Mouse (Mus musculus) right cerebral cortex, postnatal 4 days (tissue): Measurements from ENCODE around the gene Gm20388.
"Not testable (repeated sequence)": the region's sequence is repeated elsewhere in the genome, so short reads cannot be mapped to it uniquely, and the experiment has no call there.

ENCODE experiments used
- DNase-seq: peaks from one replicate; pipeline ENCODE4 v3.0.0-alpha.2; 2022

Gm20388 gene

DNA sequence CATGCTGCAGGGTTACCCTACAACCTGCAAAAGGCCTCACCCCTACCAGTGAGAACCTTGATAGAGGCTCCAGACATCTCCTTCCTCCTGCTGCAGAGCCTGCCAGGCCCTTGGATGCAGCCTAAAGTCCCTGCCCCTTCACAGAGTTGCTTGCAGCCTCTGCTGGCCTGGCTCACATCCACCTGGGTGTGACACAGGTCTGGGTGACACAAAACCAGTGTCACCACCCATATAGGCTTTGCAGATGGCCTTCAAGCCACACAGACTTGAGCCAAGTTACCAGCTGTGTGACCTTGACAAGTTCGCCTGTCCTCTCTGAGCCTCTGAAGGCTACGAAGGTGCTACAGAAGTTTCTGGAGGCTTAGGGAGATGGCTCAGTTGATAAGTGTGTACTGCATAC, 1508.9 kb downstream of the Gm20388 start:
- no peak for DNase-seq

DNA sequence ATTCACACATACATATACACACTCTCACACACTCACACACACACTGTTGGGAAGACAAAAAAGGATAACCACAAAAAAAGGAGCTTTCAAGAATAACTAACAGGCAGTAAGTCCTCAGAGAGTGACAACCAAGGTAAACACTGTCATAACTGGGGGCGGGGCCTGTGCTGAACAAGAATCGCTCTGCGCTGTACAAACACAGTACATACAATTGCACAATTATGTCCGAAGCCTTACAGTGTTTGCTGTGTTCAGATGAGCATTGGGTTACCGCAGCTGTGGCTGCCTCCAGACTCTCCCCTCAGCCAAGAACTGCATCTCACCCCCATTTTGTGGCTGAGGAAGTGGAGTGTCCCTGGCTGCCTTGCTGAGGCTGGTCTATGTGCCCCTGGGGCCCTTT, 1510.4 kb downstream of the Gm20388 start:
- no peak for DNase-seq

DNA sequence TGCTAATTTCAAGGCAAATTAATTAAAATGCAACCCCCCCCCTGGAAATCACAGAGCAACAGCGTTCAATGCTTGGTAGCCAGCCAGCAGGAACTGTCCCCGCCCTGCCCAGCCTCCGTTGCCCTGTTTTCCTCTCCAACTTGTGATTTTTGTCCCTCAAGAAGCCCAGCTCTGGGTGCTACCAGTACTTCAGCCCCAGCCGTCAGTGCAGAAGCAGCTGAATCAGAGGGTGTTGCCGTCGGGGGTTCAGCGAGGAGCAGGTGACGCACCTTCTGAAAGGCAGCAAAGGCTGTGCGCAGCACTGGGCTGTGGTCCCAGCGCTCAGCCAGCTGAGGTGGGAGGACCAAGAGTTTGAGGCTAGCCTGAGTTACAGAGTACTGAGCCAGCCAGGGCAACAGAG, 1513.4 kb downstream of the Gm20388 start:
- no peak for DNase-seq

DNA sequence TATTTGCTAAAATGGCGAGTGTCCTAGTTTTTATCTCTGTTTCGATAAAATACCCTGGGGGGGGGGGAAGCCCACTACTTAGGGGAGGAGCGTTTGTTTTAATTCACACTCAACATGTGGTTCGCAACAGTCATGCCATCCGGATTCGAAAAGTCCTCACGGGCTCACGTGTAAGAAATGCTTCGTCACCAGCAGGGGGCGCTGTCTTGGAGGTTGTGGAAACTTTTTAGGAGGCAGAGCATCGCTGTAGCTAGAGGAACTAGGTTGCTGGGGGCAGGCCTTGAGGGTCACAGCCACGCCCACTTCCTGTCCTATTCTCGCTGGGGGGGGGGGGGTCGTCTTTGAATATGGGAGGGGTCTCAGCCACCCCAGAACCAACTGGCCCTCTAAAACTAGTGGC, 1514.0 kb downstream of the Gm20388 start:
- DNase-seq, result no peak

DNA sequence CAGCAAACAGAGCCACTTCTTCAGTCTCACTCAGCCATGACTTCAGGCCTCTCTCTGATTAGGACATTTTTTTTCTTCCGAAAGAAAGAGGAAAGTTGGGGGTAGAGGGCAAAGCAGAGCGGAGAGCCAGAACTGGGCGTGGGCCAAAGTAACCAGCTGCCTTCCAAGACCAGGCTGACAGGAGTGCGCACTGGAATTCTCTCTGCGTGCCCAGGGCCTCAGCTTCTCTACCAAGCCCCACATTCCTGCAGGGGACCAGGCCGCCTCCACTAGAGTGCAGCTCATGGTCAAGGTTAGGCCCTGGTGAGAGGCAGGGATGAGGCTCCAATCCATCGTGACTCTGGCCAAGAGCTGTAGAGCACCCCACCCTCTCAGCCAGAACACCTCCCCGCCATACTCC, 1520.9 kb downstream of the Gm20388 start:
- DNase-seq, result no peak

DNA sequence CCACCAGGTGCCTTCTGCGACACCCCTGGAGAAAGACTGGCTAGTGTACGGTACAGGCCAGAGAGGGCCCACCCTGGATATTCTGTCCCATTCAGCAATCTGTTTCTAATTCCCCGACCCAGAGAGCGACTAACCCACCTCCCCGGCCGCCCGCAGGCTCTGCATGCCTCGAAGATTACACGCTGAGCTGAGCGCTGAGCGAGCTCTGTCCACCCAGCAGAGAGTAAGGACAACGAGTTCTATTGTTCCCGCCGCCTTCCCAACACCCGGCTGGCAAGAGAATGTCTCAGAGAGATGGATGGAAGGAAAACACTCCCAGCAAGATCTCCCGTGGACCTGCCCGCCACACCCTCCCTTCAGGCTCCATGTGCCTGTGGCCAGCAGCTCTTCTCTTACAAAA, 1522.8 kb downstream of the Gm20388 start:
- DNase-seq, result no peak

DNA sequence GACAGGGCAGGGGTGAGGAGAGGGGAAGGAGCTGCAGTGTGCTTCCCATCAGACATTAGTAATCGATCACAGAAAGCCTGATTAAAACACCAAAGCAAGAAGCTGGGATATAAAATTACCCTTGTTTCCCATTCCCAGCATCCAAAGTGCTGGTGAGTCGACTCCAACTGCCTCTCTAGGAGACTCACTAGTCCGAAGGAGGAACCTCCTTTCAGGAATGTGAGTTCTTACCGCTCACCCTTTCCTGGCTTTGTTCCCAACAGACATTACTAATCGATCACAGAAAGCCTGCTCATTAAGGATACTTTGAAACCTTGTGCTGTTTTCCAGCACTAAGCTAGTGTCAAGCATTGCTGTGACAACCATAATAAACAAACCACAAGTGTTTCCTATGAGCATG, 1526.0 kb downstream of the Gm20388 start:
- DNase-seq, result no peak

DNA sequence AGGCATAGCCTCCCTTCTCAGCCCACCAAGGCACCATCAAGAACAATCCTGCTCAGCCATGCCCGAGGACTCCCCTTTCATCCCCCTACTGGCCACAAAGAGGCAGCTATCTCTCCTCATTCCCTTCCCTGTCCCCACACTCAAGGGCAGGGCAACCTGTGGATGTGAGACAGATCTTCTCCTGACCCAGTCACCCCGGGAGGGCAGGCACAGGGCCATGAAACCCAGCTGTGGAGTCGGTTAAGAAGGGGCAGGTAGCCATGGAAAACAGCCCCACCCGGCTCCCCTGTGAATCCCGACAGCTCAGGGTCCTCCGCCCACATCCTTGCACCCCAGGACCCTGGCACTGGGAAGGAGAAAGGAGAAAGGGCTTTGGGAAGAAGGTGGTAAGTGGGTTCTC, 1526.9 kb downstream of the Gm20388 start:
- DNase-seq, result no peak

DNA sequence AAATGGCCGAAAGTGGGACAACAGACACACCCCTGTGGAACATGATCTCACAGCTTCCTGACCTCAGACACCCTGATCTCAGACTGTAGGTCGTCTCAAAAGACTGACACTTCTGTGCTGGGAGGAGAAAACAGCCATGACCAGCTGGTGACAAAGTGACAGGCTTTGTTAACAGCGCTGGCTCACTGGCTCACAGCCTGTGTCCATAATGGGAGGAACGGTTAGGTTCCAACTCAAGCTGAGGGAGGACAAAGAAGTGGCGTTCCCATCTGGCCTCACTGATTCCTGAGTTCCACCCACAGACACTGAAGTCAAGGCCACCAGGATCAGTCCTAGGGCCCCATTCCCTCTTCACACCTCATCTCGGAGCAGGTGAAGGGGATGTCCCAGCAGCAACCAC, 1527.5 kb downstream of the Gm20388 start:
- no peak for DNase-seq

DNA sequence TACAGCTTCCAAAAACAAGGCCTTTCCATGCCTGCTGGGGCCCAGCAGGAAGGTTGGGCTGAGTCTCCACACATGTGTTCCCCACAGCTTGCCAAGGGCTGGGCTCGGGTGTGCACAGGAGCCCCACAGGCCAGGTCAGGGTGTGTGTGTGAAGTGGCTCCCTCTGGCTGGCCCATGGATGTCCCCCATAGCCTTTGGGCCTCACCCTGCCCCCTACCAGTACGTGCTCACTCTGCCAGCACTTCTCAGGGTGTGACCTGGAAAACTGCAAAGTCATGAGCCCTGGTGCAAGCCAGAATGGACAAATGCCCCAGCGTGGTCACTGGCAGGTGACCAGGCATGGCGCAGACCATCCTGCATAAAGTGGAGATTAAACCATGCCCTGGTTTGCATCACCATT, 1528.7 kb downstream of the Gm20388 start:
- no peak for DNase-seq

DNA sequence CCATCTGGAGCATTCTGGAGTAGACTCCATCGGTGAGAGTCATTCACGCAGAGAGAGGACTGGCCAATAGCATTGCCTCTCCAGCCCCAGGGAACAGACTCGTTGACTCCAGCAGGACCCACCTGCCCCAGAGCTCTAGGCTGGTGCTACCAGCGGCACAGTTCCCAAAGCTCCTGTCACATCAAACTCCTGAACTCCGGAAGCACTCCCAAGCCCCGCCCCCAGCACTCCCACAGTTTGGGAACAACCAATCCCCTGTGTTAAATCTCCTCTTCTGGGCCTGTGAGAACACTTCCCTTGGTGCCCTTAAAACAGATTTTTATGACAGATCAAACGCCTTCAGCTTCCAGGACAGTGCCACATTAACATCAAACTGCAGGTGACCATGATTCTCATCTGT, 1532.7 kb downstream of the Gm20388 start:
- DNase-seq, result no peak

DNA sequence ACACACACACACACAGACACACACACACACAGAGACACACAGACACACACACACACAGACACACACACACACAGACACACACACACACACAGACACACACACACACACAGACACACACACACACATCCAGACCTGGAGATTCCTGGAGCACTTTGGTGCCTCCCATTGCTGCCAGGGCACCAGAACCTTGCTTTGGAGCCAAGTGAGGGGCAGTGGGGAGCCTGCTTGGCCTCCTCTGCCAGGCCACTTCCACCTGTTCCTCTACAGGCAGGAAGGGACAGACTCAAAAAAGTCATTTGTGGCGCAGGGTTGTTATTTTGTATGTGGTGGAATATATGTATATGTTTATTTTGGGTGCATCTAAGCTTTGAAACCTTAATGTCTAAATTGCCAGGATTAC, 1533.9 kb downstream of the Gm20388 start:
- DNase-seq, result not testable (repeated sequence)

DNA sequence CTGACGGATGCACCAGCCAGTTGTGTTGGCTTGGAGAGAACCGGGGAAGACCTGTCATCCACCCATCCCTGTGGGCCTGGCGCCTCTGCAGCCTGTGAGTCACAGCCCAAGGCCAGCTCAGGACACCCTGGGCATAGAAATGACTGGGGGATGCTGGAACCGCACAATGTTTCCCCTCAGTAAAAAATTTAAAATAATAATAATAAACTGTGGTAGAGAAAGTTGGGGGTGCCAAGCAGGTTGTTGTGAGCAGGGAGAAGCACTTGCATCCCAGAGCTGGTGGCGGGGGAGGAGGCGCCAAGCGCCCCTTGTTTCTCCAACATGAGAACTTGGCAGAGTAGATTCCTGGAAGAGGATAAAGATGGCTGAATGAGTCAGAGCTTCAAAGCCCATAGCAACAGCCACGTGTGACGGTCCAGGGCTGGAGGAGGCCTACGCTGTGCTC, 1534.4 kb downstream of the Gm20388 start:
- no peak for DNase-seq

DNA sequence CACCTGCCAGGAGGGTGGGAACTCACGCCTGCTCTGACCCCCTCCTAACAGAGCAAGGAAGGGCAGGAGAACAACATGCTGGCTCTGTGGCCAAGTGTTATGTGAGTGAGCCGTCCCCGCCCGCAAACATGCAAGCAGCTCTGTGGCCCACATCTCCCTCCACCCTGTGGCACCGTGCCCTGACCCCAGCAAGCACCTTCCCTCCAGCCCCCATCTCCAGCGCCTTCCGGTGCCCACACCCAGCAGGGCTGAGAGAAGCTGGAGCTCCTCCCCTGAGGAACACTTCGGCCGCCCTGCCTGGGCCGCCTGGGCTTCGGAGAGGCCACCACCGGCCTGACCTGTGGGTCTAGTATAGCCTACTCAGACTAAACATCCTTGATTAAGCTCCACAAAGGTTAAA, 1535.5 kb downstream of the Gm20388 start:
- no peak for DNase-seq

DNA sequence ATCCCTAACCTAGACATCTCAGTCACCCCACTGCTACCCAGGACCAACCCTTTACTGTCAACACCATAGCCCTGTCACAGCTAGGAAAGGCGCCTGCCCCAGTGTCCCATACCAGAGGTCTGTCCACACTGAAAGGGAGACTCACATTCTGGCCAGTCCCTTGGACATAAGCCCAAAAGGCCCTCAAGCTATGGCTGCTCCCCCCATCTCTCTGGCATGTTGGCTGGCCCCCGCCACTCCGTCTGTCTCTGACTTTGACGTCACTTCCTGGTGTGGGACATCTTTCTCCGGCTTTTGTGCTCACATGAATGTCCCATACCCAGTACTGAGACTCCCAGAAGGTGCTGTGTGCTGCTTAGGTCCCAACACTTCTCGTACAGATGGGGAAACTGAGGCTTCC, 1536.2 kb downstream of the Gm20388 start:
- DNase-seq, result no peak

DNA sequence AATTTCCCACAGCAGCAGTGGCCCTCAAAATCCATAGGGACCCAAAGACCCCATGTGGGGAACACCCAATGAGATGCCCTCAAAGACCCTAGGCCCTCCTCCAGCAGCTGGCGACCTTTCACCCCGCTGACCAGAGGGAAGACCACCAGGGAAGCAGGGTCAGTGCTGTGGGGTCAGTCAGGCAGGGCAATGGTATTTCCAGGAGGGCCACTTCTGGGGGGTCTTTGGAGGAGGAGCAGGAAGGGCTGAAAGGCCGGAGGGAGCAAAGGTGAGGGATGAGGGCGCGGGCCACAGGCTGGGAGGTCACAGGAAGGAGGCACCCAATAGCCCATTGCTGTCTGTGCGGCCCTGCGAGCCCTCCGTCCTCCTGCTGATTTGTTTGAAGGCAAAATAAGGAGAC, 1539.6 kb downstream of the Gm20388 start:
- DNase-seq, result no peak

DNA sequence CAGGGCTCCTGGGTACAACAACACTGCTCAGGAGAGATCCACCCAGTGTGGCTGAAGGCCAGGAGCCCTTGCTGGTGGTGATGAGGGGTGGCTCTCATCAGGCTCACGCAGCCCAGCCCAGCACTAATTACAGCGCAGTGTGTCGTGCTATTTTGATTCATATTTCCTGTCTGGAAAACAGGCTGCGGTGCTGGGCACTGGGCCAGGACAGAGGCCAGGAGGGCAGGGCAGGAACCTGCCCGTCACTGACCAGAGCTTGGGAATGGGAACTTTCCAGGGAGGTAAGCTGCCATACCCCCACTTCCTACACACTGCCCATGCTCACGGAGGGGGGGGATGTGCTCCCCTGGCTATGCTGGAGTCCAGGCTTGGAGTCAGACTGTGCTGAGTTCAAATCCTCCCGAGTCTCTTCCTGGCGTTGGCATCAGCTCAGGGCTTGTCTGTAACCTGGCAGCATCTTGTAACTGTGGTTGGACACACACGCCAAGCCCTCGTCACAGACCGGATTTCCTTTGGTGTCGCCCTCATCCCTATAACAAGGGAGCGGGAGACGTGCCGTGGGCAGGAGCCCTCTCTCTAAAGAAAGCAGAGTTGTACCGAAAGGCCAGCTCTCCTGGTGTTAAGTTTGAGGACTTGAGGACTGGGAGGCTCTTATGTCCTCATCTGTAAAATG, 1540.9 kb downstream of the Gm20388 start:
- no peak for DNase-seq

DNA sequence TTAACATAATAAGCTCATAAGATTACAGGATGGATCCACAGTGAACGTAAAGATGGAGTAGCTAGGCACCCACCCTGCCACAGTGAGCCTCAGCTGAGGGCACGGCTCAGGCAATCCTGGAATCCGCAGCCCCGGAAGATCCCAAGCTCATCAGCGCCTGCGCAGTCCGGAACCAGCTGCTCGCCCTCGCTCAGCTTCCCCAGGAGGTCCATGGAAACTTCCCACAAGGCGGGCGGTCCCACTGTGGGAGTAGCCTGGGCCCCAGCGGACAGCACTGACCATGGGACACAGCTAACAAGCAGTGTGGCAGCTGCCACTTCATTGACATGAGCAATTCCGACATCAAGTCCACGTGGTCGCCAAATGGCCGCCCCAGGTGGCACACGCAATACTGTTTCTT, 1544.1 kb downstream of the Gm20388 start:
- DNase-seq, result no peak

DNA sequence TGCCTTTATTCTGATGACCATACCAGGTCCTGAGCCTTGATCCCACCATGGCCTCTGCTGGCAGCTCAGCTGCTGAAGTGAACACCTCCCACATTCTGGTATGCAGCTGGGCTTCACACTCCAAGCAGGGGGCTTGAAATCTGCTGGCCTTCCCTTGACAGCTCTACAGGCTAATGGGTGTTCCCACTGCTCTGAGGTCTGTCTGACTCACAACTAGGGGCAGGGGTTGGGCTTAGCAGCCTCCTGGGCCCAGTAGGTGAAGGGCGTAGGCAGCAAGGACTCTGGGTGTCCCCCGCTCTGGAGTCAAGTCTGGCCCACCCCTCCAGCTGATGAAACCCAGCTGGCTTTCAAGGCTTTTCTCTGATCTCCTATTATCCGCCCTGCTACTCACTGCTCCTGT, 1550.6 kb downstream of the Gm20388 start:
- no peak for DNase-seq

DNA sequence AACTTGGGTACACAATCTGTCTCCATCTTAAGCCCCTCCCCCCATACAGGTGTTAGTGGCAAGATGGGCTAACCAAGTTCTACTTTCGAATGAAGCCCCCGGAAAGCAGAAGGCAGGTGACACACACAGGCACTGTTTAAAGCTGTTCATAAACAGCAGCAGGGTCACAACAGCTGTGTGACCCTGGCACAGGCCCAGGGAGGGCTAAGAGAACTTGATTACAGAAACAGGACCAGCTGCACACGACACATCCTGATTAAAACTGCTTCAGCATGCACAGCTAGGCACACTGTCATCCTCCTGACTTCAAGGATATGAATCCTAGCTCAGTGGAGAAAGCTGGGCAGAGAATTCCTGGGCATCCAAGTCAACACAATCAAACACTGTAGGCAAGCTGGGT, 1551.5 kb downstream of the Gm20388 start:
- no peak for DNase-seq

DNA sequence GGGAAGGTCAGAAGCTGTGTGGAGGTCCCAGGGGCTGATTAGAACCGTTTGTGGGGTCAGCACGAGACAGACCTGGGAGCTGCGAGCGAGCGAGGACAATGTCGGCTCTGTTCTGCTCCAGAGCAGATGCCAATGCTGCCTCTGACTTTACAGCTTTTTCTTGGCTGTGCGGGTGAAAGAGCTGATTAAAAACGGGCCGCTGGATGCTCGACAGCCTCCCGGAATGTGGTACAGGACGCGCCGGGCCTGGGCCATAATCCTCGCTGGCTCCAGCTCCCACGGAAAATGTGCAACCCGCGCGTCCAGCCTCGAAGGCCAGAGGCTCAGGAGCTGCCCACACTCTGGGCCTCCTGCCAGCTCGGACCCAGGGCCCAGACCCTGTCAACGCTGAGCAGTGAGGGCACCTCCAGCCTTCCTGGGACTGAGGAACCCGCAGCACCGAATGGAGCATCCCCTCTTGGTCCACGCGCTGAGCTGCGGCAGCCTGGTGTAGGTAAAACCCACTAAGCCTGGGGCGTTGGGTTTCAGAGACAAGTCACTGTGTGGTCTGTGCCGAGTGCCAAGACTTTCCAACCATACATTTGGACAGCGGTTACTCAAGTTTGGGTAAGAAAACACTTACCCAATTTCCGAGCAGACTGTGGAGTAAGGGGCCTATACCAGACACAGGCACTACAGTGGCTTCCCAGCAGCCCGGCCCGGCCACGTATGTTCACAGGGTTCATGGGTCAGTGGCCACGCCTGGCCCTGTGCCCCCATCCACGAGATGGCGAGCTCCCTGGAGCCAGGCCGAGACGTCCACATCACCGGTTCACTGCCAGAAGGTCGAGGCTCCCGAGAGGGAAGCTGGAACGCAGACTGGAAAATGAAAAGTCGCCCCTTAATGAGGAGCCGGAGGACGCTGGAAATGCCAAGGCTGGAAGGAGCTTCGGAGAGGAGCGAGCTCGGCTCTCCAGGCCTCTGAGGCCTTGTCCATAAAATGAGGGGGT, 1557.7 kb downstream of the Gm20388 start:
- no peak for DNase-seq

DNA sequence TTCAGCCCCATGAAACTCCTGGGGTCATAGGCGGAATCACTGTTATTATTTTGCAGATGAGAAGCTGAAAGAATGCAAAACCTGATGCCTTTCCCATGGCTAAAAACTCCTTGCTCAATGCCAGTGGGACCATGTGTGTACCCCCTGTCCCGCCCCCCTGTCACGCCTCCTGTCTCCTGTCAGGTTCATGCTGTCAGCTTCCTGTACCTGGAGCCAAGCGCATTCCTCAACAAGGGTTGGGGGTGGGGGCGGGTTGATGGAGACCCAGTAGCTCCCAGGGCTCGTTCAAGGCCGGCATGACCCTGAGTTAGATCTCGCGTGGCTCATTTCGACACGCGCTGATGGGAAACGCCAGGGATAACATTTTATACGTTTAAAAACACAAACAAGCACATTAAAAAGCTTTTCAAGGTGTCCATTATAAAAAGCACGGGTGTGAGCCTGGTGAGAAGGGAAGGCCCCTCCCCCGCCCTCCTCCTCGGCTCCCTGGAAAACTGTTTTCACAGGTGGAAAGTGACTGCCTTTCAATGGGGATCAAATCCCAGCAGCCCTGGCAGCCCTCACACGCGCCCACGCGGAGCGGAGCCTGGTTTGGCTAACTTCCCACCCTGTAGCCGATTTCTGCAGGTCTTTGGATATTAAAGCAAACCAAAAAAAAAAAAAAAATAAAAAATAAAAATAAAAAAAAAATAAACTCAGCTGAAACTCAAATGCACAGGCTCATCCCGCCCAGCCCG, 1563.7 kb downstream of the Gm20388 start:
- no peak for DNase-seq

DNA sequence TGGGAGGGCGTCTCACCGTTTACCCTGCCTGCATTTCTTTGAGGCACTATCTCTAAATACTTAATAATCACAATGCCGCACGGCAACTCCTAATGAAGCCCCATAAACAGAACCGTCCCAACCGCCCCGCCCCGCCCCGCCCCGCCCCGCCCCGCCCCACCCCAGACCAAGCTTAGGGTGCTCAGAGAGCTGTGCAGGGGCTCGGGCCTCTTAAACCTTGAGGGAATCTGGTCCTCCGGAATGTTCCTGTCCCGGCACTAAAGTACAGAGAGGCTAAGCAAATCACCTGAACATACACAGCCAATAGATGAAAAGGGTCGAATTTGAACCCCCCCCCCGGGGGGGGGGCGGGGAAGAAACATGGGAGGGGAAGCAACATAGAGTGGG, 1564.2 kb downstream of the Gm20388 start:
- no peak for DNase-seq
